Mouse (Mus musculus): ENCODE measurements at regions not wholly inside any gene's neighbourhood (a gene's known extent, or its start where the extent isn't known, plus 50 kb on each side); places are given as distances from the start of the nearest gene placed in this dataset.

DNA sequence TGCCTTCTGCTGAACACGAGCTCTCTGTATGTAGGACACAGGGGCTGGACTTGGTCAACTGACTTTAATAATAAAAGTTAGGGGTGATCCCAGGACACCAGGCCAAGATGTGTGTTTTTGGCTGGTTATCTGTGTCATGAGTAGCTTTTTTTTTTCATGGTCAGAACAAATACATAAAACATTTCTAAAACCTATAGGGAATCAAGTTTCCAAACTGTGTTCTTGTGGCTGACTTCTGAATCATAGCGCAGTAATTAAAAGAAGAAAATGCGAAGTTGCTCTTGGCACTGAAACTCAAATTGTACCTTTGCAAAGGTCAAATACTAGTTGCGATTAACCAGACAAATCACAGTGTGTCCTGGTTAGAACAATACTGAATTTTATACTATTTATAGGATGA lies 189.5 kb upstream of the Maf start:
- DNase-seq = no peak

DNA sequence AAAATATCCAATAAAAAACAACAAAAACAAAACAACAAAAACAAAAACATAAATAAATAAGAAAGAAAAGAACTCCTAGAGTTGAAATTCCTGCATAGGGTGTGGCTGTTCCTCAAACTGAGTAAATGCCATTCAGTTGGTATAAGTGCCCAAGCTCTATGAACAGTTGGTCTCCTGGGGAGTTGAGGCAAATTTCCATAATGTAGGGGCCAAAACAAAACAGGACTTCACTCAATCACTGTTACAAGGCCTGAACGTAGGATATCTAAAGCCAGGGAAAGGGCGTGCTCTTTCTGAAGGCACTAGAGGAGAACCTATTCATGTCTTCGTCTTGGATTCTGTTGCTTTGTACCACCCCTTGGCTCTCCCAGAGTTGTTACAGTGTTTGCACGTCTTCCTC lies 188.5 kb upstream of the Maf start:
- no peak for DNase-seq

- DNase-seq = no peak
Measured at GRCm38 (mm10) chr8:115888278-115888677, 180.7 kb upstream of the Maf start.

GRCm38 (mm10) chr8:115885121-115885743 lies 177.6 kb upstream of the Maf start:
- DNase-seq = no peak

GRCm38 (mm10) chr8:115883808-115884207 lies 176.2 kb upstream of the Maf start:
- DNase-seq = no peak

DNA sequence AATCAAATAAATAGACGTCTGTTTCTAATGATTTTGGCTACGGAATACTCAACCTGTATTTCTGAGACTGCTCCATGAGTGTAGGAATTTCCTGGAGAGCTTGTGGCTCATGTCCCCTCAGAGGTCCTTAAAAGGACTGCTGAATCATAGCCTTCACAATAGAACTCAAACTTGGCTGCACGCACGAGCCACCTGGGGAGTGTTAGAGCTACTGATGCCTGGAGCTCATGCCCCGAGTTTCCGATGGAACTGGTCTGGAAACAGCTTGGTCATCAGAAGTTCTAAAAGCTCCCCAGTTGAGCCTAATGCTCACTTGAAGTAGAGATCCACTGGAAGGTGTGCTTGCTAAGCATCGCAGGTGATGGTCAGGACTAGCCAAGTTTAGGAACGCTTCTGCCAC lies 174.3 kb upstream of the Maf start:
- DNase-seq = no peak

DNA sequence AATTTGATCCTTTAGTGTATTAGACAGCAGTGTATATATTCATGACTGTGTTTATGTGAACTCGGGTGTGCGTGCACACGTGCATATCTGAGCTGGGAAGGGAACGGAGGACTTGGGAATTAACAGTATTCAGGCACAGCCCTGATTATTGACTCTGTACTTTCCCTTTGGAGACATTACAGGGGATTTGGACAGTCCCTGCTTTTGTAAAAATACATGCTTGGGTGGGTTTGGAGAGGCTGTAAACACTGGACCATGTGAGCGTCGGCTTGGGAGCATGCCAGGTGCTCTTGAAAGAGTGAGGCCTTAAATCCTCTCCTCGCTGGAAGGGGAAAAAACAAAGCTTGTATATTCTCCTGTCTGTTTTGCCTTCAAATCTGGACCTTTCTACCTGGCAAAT lies 167.2 kb upstream of the Maf start:
- no peak for DNase-seq

DNA sequence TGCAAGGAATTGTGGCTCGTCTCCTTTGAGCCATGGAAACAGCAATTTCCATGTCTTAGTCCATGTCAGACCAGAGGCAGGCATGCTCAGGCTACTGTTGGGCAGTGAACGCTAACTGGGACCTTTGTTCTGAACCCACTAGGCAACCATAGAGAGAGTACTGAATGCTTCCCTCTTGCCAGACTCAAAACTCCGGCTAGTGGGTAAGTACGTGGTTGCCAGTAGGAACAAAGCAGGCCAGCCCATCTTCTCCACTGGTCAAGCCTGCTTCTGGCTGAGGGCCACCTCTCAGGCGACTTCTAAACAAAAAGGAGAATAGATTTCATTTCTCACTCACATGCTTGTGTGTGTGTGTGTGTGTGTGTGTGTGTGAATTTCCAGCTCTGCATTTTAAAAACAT lies 163.8 kb upstream of the Maf start:
- DNase-seq = no peak

DNA sequence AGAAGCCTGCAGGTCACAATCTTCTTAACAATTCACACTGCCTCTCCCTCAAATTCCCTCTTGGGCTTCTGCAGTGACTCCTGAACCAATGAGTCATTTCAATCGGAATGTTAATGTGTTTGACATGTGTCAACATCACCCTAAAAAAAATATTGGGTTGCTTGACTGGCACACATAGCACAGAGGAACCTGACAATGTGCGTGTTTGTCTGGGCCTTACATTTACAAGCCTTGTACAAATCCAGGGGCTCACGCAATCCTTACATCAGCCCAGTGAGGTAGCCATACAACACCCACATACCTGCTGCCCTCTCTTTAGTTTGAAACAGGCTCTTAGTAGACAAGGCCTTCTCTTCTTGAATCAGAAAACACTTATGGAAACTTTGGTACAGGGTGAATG lies 153.8 kb upstream of the Maf start:
- DNase-seq = no peak

DNA sequence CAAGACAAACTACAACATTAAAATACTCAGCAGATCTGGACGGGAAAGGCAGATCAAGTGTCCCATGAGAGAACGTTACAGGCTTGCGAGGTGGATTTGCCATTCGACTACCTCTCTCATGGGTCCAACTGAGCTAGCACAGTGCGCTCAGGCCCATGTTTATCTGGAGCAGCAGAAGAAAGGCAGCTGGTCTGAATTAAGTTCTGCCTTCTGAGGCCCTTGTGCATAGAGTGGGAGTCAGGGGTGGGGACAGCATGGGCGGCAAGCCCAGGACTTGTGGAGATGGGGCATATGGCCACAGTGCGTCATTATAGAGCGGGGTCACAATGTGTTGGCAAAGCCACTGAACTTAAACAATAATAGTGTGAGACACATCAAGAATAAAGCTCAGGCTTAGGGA lies 151.8 kb upstream of the Maf start:
- no peak for DNase-seq

DNA sequence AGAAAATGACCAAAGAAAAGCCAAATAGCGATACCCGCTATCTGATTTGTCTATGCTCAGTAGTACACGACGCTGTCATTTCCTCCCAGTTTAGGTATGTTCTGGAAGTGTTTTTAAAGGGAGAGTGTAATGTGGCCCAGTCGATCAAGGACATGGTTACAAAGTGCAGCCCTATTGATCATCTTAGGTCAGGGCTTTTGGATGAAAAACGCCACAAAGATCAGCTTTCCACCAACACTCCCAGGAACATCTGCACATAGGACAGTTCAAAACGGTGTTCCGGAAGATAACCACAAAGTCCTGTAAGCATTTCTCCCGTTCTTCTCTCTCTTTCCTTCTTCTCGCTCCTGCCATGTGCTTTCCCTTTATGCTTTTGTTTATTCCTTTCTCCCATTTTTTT lies 149.2 kb upstream of the Maf start:
- DNase-seq = no peak

DNA sequence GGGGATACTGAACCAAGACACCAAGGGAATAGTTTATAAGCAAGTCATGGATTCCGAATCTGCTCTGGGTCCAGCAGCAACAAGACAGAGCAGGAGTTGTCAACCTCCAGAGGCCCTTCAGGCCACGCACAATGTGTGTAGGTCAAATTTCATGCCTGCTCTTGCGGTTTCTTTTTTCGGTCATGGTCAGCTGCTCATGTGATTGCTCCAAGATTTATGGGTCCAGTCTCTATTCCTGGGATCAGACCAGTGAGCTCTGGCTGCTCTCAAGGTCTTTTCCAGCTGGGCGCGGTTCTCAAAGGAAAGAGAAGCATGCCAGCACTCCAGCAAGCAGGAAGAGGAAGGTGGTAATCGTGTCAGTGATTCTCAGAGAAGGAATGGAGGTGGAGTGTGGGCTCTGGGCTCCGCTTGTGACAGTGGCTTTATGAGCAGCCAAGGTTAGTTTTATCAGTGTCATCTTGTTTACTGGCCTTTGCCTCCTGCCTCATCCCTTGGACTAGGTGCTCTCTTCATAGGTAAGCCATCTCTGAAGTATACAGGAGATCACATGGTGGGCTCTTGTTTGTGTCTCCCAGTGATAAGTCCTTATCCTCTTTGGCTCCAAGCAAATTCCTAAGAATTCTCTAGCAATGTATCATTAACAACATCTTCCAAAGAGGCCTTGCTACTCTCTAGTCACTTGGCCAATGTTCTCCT lies 148.5 kb upstream of the Maf start:
- no peak for DNase-seq

DNA sequence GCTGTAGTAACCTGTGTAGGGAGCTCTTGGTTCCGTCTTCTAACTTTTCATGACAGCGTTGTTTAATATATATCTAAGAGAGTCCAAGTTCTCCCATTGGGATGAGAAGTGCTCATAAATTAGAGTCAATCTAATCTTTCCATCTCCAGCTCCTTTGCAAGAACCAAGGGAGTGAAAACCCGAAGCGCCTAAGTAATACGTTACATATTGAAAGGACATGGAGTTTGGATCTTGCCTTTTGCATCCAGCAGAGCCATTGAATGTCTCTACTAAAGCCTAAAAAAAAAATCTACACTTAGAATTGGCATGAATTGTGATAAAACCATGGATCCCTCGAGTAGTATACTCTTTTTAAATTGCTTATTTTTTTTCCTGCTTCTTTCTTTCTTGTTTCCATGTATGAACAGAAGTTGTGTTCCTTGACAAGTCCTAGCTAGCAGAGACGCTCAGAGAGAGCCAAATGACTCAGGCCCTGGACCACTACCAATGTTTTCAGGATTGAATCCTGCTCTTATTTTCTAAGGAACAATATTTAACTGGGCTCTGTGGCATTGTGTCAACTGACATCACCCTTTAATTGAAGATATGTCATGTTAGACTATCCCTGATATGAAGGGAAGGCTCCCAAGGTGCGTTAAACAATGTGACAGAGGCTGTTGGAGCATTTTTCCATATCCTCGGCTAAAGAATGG lies 146.8 kb upstream of the Maf start:
- DNase-seq = no peak

- DNase-seq = no peak
Measured at GRCm38 (mm10) chr8:115850552-115850951, 143.0 kb upstream of the Maf start.

DNA sequence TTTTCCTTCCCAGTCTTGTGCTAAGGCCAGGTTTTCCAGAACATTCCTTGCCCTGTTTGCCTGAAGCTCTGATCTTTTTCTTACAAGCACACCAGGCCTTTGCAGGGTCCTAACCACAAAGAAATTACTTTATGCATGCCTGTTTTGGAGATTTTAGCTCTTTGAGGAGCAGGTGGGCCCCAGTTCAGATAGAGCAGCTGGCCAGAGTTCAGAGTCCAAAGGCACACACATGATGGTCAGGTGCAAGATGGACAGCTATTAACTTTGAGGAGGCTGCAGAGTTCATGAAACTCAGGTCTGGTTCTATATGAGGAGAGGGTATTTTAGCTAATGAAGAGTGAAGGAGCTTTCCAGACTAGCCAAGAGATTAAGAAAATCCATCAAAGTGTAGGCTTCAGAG lies 125.8 kb upstream of the Maf start:
- DNase-seq = no peak

- no peak for DNase-seq
Measured at GRCm38 (mm10) chr8:115831675-115832074, 124.1 kb upstream of the Maf start.

GRCm38 (mm10) chr8:115830012-115830662 lies 122.5 kb upstream of the Maf start:
- DNase-seq = no peak

- no peak for DNase-seq
Measured at GRCm38 (mm10) chr8:115826516-115826915, 118.9 kb upstream of the Maf start.

GRCm38 (mm10) chr8:115825899-115826502 lies 118.4 kb upstream of the Maf start:
- no peak for DNase-seq

GRCm38 (mm10) chr8:115824478-115824785 lies 116.8 kb upstream of the Maf start:
- no peak for DNase-seq

DNA sequence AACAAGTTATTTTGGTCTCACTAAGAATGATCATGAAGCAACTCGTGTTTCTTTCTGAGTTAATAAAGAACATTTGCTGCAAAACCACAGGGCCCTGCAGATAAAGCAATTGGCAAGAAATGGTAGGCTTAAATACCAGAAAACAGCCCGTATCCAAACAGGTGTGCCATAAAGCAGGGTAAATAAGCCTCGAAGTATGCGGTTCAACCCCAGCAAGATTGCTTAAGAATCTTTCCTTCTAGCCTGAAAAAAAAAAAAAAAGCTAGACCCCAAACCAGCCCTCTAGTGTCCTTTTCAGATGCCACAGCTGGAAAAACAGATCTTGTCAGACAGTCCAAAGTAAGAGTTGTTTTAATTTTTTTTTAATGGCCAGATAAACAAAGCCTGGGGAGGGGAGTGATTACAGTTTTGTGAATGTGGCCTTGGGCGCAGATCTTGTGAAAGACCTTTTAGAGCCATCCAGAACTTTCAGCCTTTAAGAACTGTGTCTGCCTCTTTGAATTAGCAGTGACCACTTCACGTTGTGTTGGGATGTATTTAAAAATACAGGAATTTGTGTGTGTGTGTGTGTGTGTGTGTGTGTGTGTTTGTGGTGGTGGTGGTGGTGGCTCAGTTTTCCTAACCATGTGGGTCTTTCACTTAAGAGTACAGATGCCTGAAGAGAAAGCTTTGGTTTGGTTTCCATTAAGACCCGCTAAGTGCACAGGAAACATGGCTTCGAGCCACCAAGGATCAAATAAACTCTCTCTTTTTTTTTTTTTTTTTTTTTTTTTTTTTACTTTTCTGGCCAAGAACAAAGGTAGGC lies 116.3 kb upstream of the Maf start:
- DNase-seq = no peak

DNA sequence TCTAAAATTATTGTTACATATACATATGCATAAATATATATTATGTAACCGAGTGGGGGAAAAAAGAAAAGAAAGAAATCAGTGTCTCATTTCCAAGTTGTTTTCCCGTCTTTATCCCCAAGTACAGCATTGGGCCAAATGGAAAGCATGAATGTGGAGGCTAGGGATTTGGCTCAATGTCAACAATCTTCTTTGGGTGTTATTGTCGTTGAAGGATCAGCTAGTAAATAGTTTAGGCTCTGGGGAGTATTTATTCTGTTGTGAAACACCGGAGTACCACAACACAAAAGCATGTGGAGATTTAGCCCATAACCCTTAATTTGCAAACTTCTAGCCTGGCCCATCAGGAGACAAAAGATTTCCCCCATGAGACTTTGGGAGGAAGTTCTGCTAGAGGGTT lies 105.8 kb upstream of the Maf start:
- no peak for DNase-seq

DNA sequence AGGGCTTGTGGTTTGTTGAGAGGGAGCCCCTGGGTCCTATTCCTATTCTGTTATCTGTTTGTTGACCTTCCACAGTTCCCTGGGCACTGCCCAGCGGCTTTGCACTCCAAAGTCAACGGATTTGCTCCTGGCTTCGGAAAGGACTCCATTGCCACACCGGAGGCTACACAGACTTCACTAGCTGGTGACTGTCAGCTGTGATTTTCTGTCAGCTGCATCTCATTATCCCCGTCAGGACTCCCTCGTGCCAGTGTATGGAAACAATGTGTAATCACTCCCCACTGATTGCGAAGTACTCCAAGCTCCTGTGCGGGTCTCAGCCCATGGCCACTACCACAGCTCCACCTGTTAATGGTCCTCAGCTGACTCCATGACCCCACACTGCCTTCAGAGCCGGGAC lies 99.0 kb upstream of the Maf start:
- DNase-seq = no peak

Data from B cell, adult 2 months (primary cell).